Mouse (Mus musculus): ENCODE results near the gene Ppfibp1.

DNA sequence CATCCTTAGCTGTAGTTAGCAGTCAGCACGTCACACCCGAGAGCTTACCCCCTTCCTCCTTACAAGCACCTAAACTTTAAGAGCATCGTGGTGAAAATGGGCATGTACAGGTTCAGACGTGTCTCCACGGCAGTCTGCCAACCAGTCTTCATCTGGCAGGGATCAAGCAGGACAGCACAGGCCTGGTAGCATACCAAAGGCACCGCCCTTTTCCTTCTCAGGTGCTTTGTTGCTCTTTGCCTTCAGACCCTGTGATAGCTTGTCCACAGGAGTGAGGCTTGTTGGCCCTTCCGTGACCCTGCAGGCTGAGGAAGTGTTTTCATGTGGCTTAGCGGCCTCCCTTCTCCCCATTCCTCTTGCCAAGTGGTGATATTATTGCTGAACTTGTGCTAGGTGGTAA, 50.7 kb downstream of the Ppfibp1 start:
- no peak for TF ChIP-seq CTCF (IDR thresholded peaks at IDR 0.05; ENCODE audit: low read depth)
- no peak for TF ChIP-seq EP300 (IDR thresholded peaks at IDR 0.05; ENCODE audit: low read depth)

Measured in heart, postnatal 0 days (tissue).